Mouse (Mus musculus) testis, adult 2 months (tissue): ENCODE data around the gene Sh2b1.

ENCODE experiments used
- CTCF ChIP-seq: fragments of 200-500 bp; IDR thresholded peaks from 2 replicates; pipeline ENCODE4 v1.5.1; 2012; ENCODE audit warnings: low read depth, mild to moderate bottlenecking, inconsistent platforms, low read length, moderate library complexity; ENCODE audit not compliant: control insufficient read depth, insufficient read depth, insufficient replicate concordance
- POLR2A ChIP-seq: fragments of 200-500 bp; IDR thresholded peaks from 2 replicates; pipeline ENCODE4 v1.6.1; 2012; ENCODE audit warnings: low read depth, mild to moderate bottlenecking, inconsistent platforms, low read length, moderate library complexity; ENCODE audit not compliant: control insufficient read depth

DNA sequence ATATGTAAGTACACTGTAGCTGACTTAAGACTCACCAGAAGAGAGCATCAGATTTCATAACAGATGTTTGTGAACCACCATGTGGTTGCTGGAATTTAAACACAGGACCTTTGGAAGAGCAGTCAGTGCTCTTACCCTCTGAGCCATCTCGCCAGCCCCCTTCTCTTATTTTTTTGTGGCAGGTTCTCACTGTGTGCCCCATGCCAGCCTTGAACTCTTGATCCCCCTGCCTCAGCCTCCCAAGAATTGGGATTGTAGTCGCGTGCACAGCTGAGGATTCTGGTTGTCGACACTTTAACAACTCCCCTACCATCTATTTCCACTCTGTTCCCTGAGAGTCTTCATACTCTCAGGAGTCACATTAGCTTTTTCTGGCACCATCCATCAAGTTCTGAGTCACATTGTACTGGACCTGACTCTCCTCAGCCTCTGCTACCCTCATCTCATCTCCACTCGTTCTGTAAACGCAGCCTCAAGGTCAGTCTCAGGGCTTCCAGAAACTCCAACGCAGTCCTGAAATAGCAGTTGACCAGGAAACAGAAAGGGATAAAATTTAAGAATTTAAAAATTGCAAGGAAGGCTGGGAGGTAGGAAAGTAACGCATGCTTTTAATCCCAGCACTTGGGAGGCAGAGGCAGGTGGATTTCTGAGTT, 32.0 kb upstream of the Sh2b1 start:
- TF ChIP-seq CTCF (no peak), POLR2A (no peak)
